Mouse (Mus musculus) myocyte (in vitro differentiated cells): ENCODE data around the gene Mrpl53.

Source experiments
- CEBPB ChIP-seq: IDR thresholded peaks from 2 replicates; pipeline ENCODE4 v1.6.1; 2011; ENCODE audit warnings: mild to moderate bottlenecking, moderate library complexity; ENCODE audit not compliant: poor library complexity, insufficient read depth, severe bottlenecking
- E2F4 ChIP-seq: IDR thresholded peaks from one replicate; pipeline ENCODE4 v1.6.1; 2011; ENCODE audit warnings: mild to moderate bottlenecking, control low read depth, moderate library complexity; ENCODE audit not compliant: insufficient read depth
- MAX ChIP-seq: IDR thresholded peaks from one replicate; pipeline ENCODE4 v1.6.1; 2011; ENCODE audit warnings: low read depth, mild to moderate bottlenecking, control low read depth
- MYOD1 ChIP-seq, 3 experiments: IDR thresholded peaks; one replicate each; pipeline ENCODE4 v1.6.1; 2011; ENCODE audit warnings: control low read depth in 2 of 3, low read depth in 2 of 3, mild to moderate bottlenecking in 2 of 3, moderate library complexity in 1 of 3; ENCODE audit not compliant: insufficient read length in 2 of 3, control insufficient read depth in 1 of 3
- POLR2A ChIP-seq: IDR thresholded peaks from one replicate; pipeline ENCODE4 v1.6.1; 2011; ENCODE audit warnings: low read depth, mild to moderate bottlenecking, control low read depth, moderate library complexity; ENCODE audit not compliant: insufficient read length
- POLR2AphosphoS2 ChIP-seq: IDR thresholded peaks from one replicate; pipeline ENCODE4 v1.6.1; 2011; ENCODE audit warnings: low read depth, control low read depth; ENCODE audit not compliant: insufficient read length
- USF1 ChIP-seq: IDR thresholded peaks from one replicate; pipeline ENCODE4 v1.6.1; 2011; ENCODE audit warnings: low read depth, mild to moderate bottlenecking, control low read depth, moderate library complexity

- peak; percentile 57 for TF ChIP-seq POLR2A
- TF ChIP-seq CEBPB = no peak
- TF ChIP-seq USF1 = no peak
- TF ChIP-seq POLR2AphosphoS2 = no peak
- TF ChIP-seq MYOD1 (IDR thresholded peaks at IDR 0.05; ENCODE audit: control insufficient read depth in 1 of 3, insufficient read length in 2 of 3, low read depth in 2 of 3) = no peak
- no peak for TF ChIP-seq E2F4
- TF ChIP-seq MAX = no peak
Observed at GRCm38 (mm10) chr6:83078324-83078858, 30.4 kb upstream of the Mrpl53 start.
